Mouse (Mus musculus): ENCODE data around the gene Slc27a5.

The Slc27a5 gene

DNA sequence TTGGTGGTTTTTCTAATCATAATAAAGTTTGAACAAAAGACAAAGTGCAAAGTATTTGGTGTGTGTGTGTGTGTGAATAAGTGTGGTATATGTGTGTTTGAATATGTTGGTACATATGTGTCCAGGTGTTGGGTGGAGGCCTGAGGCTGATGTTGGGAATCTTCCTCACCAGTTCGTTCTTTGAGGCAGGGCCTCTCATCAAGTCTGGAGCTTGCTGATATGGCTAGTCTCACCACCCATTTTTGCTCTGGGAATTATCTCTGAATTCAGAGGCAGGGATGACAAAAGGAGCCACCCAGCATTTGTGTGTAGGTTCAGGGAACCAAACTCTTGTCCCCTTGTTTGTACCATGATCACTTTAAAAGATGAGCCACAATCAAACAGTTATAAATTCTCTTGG lies 12.3 kb downstream of the Slc27a5 start:
- DNase-seq (ENCODE audit: low spot score), result no peak

GRCm38 (mm10) chr7:12980291-12980690 lies 17.7 kb downstream of the Slc27a5 start:
- no peak for DNase-seq (ENCODE audit: low spot score)

- no peak for DNase-seq (ENCODE audit: low spot score)
These were observed 18.2 kb downstream of the Slc27a5 start for GRCm38 (mm10) chr7:12979776-12980175.

DNA sequence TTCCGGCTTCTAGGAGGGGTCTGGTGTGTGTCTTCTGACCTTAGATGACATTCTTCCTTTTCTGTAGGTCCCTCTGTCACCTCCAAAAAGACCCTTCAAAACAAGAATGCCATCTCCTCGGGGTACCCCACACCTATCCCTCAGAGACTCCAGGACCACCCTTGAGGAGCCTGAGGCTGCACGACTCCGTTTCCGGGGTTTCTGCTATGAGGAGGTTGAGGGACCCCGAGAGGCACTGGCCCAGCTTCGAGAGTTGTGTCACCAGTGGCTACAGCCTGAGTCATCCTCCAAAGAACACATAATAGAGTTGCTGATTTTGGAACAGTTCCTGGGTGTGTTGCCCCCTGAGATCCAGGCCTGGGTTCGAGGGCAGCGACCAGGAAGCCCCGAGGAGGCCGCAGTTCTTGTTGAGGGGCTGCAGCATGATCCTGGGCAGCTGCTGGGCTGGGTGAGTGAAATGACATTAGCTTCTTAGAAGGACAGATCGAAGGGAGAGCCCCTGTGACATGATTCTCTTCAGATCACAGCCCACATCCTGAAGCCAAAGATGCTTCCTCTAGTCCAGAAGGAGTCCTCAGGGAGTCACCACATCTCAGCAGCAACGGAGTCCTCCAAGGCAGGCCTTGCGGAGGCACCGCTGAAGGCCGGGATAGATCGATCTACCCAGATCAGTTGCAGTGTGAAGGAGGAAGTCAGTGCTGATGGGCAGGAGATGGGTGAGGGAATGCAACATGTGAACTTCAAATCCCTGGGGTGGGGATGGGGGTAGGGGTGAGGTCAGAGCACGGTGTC lies 18.9 kb downstream of the Slc27a5 start:
- no peak for DNase-seq (ENCODE audit: low spot score)

GRCm38 (mm10) chr7:12977682-12978389 lies 20.2 kb downstream of the Slc27a5 start, which contains the start of gene Zfp446:
Zfp446 (plus strand) TSS chr7:12977848.
- peak; percentile 99 for DNase-seq (ENCODE audit: low spot score)

DNA sequence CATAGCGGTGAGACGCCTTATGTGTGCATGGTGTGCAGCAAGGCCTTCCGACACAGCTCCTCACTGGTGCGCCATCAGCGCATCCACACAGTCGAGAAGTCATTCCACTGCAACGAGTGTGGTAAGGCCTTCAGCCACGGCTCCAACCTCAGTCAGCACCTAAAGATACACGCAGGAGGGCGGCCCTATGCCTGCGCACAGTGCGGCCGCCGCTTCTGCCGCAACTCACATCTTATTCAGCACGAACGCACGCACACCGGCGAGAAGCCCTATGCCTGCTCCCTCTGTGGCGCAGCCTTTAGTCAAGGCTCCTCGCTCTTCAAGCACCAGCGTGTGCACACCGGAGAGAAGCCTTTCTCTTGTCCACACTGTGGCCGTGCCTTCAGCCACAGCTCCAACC lies 27.1 kb downstream of the Slc27a5 start:
- no peak for DNase-seq (ENCODE audit: low spot score)

DNA sequence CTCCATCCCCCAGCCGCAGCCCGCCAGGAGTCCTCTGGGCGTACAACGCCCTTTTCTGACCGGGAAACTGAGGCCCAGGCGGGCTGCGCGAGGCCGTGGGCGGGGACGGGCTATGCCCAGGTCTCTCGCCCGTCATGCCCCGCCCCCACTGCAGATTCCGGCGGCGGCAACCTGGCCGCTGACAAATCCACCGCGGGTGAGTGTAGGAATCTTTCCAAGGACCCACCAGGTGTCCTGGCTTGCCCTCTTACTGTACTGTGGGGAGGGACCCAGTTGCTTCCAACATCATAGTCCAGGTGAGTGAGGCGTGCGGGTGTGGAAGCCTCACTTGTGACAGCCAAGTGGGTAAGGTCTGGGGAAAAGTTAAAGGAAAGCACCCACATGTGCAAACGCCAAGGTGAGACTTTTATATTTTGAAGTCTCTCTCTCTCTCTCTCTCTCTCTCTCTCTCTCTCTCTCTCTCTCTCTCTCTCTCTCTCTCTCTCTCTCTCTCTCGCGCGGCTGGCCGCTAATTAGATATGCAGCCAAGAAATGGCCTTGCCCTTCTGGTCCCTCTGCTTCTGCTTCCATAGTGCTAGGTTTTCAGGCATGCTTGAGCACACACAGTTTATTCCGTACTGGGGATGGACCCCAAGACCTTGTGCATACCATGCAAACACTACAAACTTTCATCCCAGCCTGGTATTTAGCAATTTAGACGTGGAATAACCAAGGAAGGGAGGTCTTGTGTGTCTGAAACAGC lies 31.7 kb downstream of the Slc27a5 start:
- DNase-seq (ENCODE audit: low spot score), result peak; percentile 53

- DNase-seq (ENCODE audit: low spot score), result peak; percentile 94
These were observed 32.3 kb downstream of the Slc27a5 start, which contains the start of gene Zfp324 for GRCm38 (mm10) chr7:12965678-12966091. Zfp324 (plus strand) TSS chr7:12965838.

DNA sequence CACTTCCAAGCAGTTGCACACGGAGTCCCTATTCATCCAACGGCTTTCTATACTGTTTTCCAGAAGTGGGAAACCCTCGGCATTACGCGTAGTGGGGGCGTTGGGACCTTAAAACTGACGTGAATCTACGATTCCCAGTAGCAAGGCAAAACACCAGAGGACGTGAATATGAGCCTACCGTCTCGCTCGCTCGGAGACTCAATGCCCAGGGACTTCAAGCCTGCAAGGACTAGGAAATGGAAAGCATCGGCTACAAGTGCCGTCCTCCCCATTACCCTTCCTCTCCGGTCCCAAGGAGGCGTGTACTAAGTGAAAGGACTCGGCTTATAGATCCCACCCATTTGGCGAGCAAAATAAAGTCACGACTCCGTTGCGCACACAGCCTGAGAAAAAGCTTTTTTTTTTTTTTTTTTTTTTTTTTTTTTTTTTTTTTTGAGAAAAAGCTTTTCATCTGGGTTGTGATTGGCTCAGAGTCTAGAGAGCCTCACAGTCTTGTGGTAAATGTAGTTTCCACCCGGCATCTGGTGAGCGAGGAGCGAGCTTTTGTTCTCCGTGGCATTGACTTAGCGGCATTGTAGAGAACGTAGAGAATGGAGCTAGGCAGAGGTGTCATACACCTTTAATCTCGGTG lies 36.4 kb downstream of the Slc27a5 start:
- peak; percentile 58 for DNase-seq (ENCODE audit: low spot score)

DNA sequence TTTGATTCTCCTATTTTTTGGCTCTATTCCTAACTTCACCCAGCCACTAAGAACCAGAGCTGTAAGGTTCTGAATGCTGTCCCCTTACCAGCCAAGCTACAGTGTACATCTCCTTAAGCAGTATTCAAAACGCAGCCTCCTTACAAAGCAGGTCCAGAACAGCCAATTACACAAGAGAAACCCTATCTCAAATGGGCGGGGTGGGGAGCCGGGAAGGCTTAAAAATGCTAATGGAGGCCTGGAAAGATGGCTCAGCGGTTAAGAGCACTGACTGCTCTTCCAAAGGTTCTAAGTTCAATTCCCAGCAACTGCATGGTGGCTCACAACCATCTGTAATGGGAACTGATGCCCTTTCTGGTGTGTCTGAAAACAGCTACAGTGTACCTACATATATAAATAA lies 38.3 kb downstream of the Slc27a5 start:
- DNase-seq (ENCODE audit: low spot score), result no peak

DNA sequence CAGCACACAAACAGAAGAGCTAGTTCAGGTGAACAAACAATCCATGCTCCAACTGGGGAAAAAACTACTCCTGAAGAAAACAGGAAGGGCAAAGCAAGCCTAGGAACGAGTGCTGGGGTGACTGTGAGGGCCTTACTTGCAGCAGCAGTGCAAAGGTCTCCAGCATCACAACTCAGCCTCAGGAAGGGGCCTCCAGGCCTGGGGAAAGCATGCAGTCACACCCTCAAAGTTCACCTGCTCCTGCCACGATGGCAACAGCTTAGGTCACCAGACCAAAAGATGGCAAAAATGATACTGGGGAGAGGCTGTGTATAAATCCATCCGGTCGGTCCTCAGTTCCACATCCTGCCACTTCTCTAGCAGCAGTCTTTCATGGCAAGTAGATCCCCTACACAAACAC lies 39.0 kb downstream of the Slc27a5 start:
- DNase-seq (ENCODE audit: low spot score), result no peak

DNA sequence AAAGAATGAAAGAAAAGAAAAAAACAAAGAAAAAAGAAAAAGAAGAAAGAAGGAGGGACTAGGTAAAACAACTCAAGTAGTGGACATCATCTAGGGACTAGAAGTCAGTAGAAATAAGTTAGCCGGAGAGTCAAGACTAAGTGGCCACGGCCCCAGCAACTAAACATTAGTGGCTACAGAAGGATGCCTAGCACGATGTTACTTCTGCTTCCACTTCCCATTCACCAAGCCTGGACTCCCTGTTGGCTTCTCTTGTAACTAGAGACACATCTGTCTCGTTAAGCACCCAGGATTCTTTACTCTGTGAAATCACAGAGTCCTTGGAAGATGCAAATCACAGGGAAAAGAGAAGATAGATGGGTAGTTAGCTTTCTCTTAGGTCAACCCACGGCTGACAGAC lies 40.5 kb downstream of the Slc27a5 start:
- no peak for DNase-seq (ENCODE audit: low spot score)

- DNase-seq (ENCODE audit: low spot score), result no peak
These were observed 43.1 kb downstream of the Slc27a5 start for GRCm38 (mm10) chr7:12954896-12955295.

DNA sequence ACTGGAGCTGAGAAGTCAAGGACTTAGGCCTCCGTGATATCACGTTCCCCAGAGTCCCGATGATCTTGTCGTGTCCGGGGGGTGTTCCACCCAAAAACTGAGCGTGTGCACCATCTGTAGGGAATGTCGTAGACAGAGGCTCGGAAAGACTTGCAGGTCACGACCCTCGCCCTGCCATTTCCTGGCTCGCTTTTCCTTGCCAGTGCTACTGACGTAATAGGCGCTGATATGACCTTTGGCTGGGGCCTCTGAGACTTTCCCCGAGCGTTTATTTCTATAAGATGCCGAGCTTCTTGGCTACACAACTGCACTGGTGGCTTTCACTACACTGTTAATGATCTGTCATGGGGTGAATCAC lies 48.1 kb downstream of the Slc27a5 start:
- DNase-seq (ENCODE audit: low spot score), result no peak

DNA sequence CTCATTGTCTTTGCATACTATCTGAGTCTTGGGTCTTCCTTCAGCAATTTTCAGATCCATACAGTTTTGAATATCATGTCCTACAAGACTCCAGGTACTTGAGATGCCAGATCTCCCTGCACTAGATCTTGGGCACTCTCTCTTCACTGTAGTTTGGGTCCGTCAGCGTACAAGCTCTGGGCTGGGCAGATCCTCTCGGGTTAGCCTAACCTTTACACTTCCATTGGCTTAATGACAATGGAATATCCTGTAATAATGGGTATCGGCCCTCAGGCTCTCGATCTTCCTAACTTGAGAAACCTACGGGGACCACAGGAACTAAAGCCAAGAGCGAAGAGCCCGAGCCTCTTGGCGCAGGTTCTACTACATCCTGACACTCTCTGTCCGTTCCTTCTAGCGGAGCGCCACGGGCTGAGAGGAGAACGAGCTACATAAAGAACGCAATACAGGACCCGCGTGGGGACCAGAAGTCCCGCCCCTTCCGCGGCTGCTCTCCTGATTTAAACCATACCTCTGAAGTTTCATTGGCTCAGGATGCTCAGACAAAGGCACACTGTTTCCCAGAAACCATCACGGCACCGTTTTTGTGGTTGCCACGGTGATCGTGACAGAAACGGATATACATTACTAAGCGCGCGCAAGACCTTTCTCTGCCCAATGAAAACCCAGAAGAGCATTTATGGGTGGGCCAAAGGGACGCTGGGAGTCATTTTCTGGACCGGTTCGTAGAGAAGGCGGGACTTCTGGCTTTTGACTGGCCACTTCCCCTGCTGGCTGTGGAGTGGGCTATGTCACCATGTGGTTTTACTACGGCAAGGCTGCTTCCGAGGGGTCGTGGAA lies 48.7 kb downstream of the Slc27a5 start:
- peak; percentile 97 for DNase-seq (ENCODE audit: low spot score)

DNA sequence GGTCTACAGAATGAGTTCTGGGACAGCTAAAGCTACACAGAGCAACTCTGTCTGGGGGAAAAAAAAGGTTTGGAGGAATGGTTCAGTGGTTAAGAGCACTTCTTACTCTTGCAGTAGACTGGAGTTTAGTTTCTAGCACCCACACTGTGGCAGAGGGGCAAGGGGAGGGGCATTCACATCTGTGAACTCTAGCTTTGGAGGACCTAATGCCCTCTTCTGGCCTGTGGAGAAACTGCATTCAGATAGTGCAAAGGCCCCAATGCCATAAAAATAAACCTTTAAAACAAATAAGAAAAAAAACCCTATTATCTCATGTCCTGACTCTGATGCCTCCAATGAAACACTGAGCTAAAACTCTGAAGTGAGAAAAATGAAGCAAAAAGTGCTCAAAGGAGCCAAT lies 54.5 kb downstream of the Slc27a5 start:
- no peak for DNase-seq (ENCODE audit: low spot score)

DNA sequence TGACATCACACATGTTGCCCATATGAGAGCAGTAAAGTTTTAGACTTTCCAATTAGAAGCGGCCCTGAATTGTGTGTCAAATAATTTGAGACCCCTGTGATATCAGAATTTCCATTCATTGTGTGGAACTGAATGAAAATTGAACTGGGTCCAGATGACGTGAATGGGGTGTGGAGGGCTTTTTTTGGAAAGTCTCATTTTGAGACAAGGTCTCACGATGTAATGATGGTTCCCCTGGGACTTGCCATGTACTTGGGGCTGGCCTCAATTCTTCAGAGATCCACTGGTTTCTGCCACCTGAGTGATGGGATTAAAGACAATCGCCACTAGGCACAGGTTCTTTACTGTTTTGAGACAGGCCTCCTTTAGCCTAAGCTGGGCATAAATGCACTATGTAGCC lies 57.4 kb downstream of the Slc27a5 start:
- no peak for DNase-seq (ENCODE audit: low spot score)
